Mouse (Mus musculus): ENCODE data around the gene Satb1.

DNA sequence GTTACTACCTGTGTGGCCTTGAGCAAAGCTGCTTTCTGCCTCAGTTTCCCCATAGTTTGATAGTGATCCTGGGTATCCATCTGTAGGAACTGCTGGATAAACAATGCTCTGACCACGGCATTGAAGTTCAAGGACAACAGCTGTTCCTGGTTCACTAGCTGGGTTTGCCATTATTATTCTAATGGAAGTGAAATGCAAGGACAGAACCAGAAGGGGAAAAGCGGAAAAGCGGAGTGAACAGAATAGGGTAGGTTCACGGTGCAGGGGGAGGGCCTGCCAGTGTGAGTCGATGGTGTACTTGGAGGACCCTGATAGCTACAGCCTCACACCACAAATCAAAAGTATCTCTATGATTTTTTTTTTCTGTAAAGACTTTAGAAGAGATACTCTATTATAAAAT is 6.4 kb upstream of the Satb1 start:
- TF ChIP-seq POLR2A (IDR thresholded peaks at IDR 0.05; ENCODE audit: insufficient read length, low read depth) (no peak), TCF3 (IDR thresholded peaks at IDR 0.05; ENCODE audit: insufficient read length, low read depth) (no peak), MYOG (IDR thresholded peaks at IDR 0.05; ENCODE audit: control insufficient read depth in 1 of 3, insufficient read depth in 1 of 3, insufficient read length in 2 of 3, low read depth in 2 of 3) (no peak), E2F4 (IDR thresholded peaks at IDR 0.05; ENCODE audit: insufficient read depth) (no peak), USF1 (IDR thresholded peaks at IDR 0.05; ENCODE audit: low read depth) (no peak), SRF (IDR thresholded peaks at IDR 0.05; ENCODE audit: control insufficient read depth, insufficient read length, low read depth) (no peak), TCF12 (IDR thresholded peaks at IDR 0.05; ENCODE audit: insufficient read depth, poor library complexity, severe bottlenecking) (no peak)

Measured in myocyte (in vitro differentiated cells).